Mouse (Mus musculus) lung, adult 2 months (tissue): Measurements from ENCODE around the gene Esyt2. TPM values are rescaled to one million over a fixed set of nuclear protein-coding genes. Genes with fewer than 3 reads are reported as not detected.

Experiments
- DNase-seq: peaks from one replicate; pipeline ENCODE4 v3.0.0; 2022
- H3K4me1 ChIP-seq: fragments of 200-500 bp; 2 replicates; pipeline ENCODE4 v1.6.1; 2011; ENCODE audit warnings: low read length; ENCODE audit not compliant: control insufficient read depth, insufficient read depth
- H3K4me3 ChIP-seq: fragments of 200-500 bp; replicated peaks from 2 replicates; pipeline ENCODE3; 2011; ENCODE audit warnings: low read depth, mild to moderate bottlenecking, control low read depth, low read length; ENCODE audit errors: extremely low read depth
- CTCF ChIP-seq: fragments of 200-500 bp; IDR thresholded peaks from 2 replicates; pipeline ENCODE4 v1.5.1; 2011; ENCODE audit warnings: mild to moderate bottlenecking, low read length, control low read depth; ENCODE audit not compliant: insufficient read depth
- POLR2A ChIP-seq: fragments of 200-500 bp; IDR thresholded peaks from 2 replicates; pipeline ENCODE4 v1.6.1; 2011; ENCODE audit warnings: low read depth, mild to moderate bottlenecking, control low read depth, low read length, borderline replicate concordance; ENCODE audit errors: extremely low read depth
- WGBS: fragments of 180-500 bp; shearing (Covaris S2); methylation state at CpG from one replicate; pipeline ENCODE4 v1.1.7; 2018; 5-methylcytosine and 5-hydroxymethylcytosine counted together
- polyA plus RNA-seq: library from polyadenylated mRNA; depleted of rRNA; stranded (reverse); fragments of >200 nt; gene quantifications from 2 replicates; pipeline ENCODE4 v1.2.3, GENCODE M21; 2012

Gene Esyt2
- polyA plus RNA-seq, 1 experiment, result 15.0 TPM

- Histone ChIP-seq H3K4me3 (no peak overlapping the region), H3K4me1 (peaks cover 4% of the 10 kb centered on the region)
- no peak for DNase-seq
- TF ChIP-seq POLR2A (no peak), CTCF (no peak)
Measured at GRCm38 (mm10) chr12:116302181-116302580, 21.2 kb downstream of the Esyt2 start.

- WGBS, result 47% methylated on average over 1 of the region's 1 CpGs
- DNase-seq, result no peak
Measured at GRCm38 (mm10) chr12:116306042-116306441, 25.0 kb downstream of the Esyt2 start.

GRCm38 (mm10) chr12:116307870-116308269, 26.9 kb downstream of the Esyt2 start:
- TF ChIP-seq CTCF (no peak), POLR2A (no peak)
- Histone ChIP-seq H3K4me3 (no peak overlapping the region), H3K4me1 (peaks cover 10% of the 10 kb centered on the region)
- DNase-seq, result no peak
- WGBS, result 80% methylated on average over 3 of the region's 3 CpGs

More at GRCm38 (mm10) chr12:116306042-116306441, 25.0 kb downstream of the Esyt2 start:
- TF ChIP-seq CTCF (no peak), POLR2A (no peak)
- H3K4me3 ChIP-seq, result no peak overlapping the region
- peaks cover 10% of the 10 kb centered on the region for H3K4me1 ChIP-seq

GRCm38 (mm10) chr12:116308612-116309011, 27.6 kb downstream of the Esyt2 start:
- WGBS, result 65% methylated on average over 2 of the region's 2 CpGs
- H3K4me1 ChIP-seq, result peaks cover 10% of the 10 kb centered on the region
- no peak for TF ChIP-seq CTCF
- no peak for TF ChIP-seq POLR2A
- DNase-seq, result no peak
- H3K4me3 ChIP-seq, result no peak overlapping the region

GRCm38 (mm10) chr12:116313816-116314215, 32.8 kb downstream of the Esyt2 start:
- no peak for DNase-seq
- no peak overlapping the region for H3K4me3 ChIP-seq
- H3K4me1 ChIP-seq, result peaks cover 6% of the 10 kb centered on the region
- TF ChIP-seq POLR2A (no peak), CTCF (no peak)
- WGBS, result 56% methylated on average over 1 of the region's 1 CpGs

- peaks cover 4% of the 10 kb centered on the region; the same call in 1 of the 2 replicates for H3K4me1 ChIP-seq
- H3K4me3 ChIP-seq, result no peak overlapping the region
- TF ChIP-seq CTCF (no peak), POLR2A (no peak)
- WGBS, result 61% methylated on average over 3 of the region's 3 CpGs
- no peak for DNase-seq
Measured at GRCm38 (mm10) chr12:116315498-116315897, 34.5 kb downstream of the Esyt2 start.

GRCm38 (mm10) chr12:116317818-116318217, 36.8 kb downstream of the Esyt2 start:
- TF ChIP-seq POLR2A, result no peak
- TF ChIP-seq CTCF, result no peak
- Histone ChIP-seq H3K4me1 (peaks cover 4% of the 10 kb centered on the region; the same call in 1 of the 2 replicates), H3K4me3 (no peak overlapping the region)
- DNase-seq, result no peak
- WGBS, result 56% methylated on average over 1 of the region's 1 CpGs

- Histone ChIP-seq H3K4me1 (no peaks in the 10 kb centered on the region), H3K4me3 (no peak overlapping the region)
- DNase-seq, result no peak
- 63% methylated on average over 4 of the region's 4 CpGs for WGBS
- TF ChIP-seq POLR2A (no peak), CTCF (no peak)
Measured at GRCm38 (mm10) chr12:116325545-116325944, 44.5 kb downstream of the Esyt2 start.

GRCm38 (mm10) chr12:116326159-116326558, 45.2 kb downstream of the Esyt2 start:
- no peaks in the 10 kb centered on the region for H3K4me1 ChIP-seq
- no peak for TF ChIP-seq POLR2A
- no peak for TF ChIP-seq CTCF
- no peak for DNase-seq
- no peak overlapping the region for H3K4me3 ChIP-seq
- WGBS, result 60% methylated on average over 1 of the region's 1 CpGs

- Histone ChIP-seq H3K4me3 (no peak overlapping the region), H3K4me1 (no peaks in the 10 kb centered on the region)
- 82% methylated on average over 5 of the region's 5 CpGs for WGBS
- no peak for DNase-seq
- no peak for TF ChIP-seq POLR2A
- TF ChIP-seq CTCF, result no peak
Measured at GRCm38 (mm10) chr12:116334253-116334652, 53.3 kb downstream of the Esyt2 start.

GRCm38 (mm10) chr12:116340160-116340559, 59.2 kb downstream of the Esyt2 start:
- H3K4me1 ChIP-seq, result no peaks in the 10 kb centered on the region
- WGBS, result 82% methylated on average over 1 of the region's 1 CpGs
- DNase-seq, result no peak
- H3K4me3 ChIP-seq, result no peak overlapping the region
- no peak for TF ChIP-seq CTCF
- no peak for TF ChIP-seq POLR2A
